Mouse (Mus musculus): Measurements from ENCODE around the gene Mrpl54. TPM values are rescaled to one million over a fixed set of nuclear protein-coding genes. Genes with fewer than 3 reads are reported as not detected.

Mrpl54 gene
- 189 and 194 TPM in 2 replicates for polyA plus RNA-seq (2015; fragmentation: Nextera tagmentation; extraction: Ambion mirVana)

- ATAC-seq (ENCODE audit: insufficient number of reproducible peaks, low FRiP score, low TSS enrichment, low read depth), result peak; percentile 93
- H3K9me3 ChIP-seq, result no peaks in the 10 kb centered on the region
- H3K9ac ChIP-seq, result peak within 1 kb of the TSS; percentile 77
- H3K27me3 ChIP-seq, result no peaks in the 10 kb centered on the region
- peak within 1 kb of the TSS; percentile 74 for H3K4me3 ChIP-seq
- under 1% methylated on average over 48 of the region's 48 CpGs for WGBS
- peak within 1 kb of the TSS; percentile 95 for H3K27ac ChIP-seq
- peak within 1 kb of the TSS; percentile 87 for H3K4me2 ChIP-seq
- H3K36me3 ChIP-seq, result peaks cover 57% of the 10 kb centered on the region
- peaks cover 26% of the 10 kb centered on the region for H3K4me1 ChIP-seq
These were observed at the start of gene Mrpl54, which contains the start of gene Apba3 for GRCm38 (mm10) chr10:81266211-81267105. TSS of gene Mrpl54 (minus strand) at chr10:81266934. TSS of gene Apba3 (plus strand) at chr10:81266960.

DNA sequence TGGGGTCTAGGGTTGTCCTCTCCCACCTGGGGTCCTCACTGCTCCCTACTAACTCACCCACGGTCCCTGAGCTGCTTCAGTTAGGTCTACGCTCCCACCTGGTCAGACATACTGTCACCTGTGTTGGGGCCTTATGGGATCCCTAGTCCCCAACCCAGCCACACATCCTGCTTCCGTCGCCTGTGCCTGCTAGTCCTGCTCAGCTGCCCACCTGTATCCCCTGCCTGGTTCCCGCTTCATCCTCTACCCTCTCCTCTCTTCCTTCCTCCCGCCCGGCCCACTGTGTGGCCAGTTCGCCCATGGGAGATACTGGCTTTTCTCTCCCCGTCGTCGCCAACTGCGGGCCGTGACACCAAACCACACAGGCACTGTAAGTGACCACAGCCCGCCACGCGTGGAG, 48.9 kb upstream of the Mrpl54 start:
- H3K4me1 ChIP-seq, result peaks cover 37% of the 10 kb centered on the region
- no peak overlapping the region for H3K4me2 ChIP-seq
- H3K36me3 ChIP-seq, result peaks cover 77% of the 10 kb centered on the region
- H3K9me3 ChIP-seq, result no peaks in the 10 kb centered on the region
- H3K27ac ChIP-seq, result no peak overlapping the region
- H3K4me3 ChIP-seq, result no peak overlapping the region
- no peaks in the 10 kb centered on the region for H3K27me3 ChIP-seq
- H3K9ac ChIP-seq, result no peak overlapping the region
- 93% methylated on average over 16 of the region's 16 CpGs for WGBS
- ATAC-seq (ENCODE audit: insufficient number of reproducible peaks, low FRiP score, low TSS enrichment, low read depth), result no peak

DNA sequence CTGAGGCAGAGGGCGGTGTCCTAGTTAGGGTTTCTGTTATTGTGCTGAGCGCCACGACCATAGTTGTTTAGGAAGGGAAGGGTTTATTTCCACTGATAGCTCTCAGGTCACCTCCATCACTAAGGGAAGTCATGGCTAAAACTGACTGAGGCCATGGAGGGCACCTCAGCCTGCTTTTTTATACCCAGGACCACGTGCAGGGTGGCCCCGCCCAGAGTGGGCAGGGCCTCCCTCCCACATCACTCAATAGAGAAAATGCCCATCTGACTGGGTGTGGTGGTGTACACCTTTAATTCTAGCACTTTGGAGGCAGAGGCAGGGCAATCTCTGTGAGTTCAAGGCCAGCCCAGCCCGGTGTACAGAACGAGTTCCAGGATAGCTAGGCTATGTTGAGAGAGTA, 47.5 kb upstream of the Mrpl54 start:
- Histone ChIP-seq H3K9ac (no peak overlapping the region), H3K4me2 (no peak overlapping the region), H3K9me3 (no peaks in the 10 kb centered on the region), H3K4me1 (peaks cover 28% of the 10 kb centered on the region), H3K36me3 (peaks cover 90% of the 10 kb centered on the region), H3K27me3 (no peaks in the 10 kb centered on the region), H3K4me3 (no peak overlapping the region), H3K27ac (no peak overlapping the region)
- WGBS, result 83% methylated on average over 7 of the region's 7 CpGs
- no peak for ATAC-seq (ENCODE audit: insufficient number of reproducible peaks, low FRiP score, low TSS enrichment, low read depth)

GRCm38 (mm10) chr10:81313581-81313980, 46.8 kb upstream of the Mrpl54 start:
- H3K9ac ChIP-seq, result no peak overlapping the region
- H3K36me3 ChIP-seq, result peaks cover 95% of the 10 kb centered on the region
- H3K4me1 ChIP-seq, result peaks cover 22% of the 10 kb centered on the region
- no peak overlapping the region for H3K4me2 ChIP-seq
- no peak overlapping the region for H3K4me3 ChIP-seq
- ATAC-seq (ENCODE audit: insufficient number of reproducible peaks, low FRiP score, low TSS enrichment, low read depth), result no peak
- no peak overlapping the region for H3K27ac ChIP-seq
- no peaks in the 10 kb centered on the region for H3K27me3 ChIP-seq
- whole genome bisulfite sequencing, result 91% methylated on average over 13 of the region's 13 CpGs
- H3K9me3 ChIP-seq, result no peaks in the 10 kb centered on the region

DNA sequence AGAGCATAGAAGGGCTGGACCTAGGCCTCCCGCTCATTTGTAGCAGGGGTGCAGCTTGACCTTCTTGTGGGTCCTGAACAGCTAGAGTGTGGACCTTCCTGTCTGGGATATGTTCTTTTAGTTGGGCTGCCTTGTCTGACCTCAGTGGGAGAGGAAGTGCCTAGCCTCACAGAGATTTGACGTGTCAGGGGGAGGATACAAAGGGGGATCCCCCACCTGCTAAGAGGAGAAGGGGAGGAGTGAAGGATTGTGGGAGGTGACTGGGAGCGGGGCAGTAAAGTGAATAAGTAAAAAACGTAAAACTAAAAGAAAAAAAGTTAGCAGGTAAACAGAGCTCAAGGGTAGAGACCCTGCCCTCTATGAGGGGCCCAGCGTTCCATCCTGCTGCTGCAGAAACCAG, 42.8 kb upstream of the Mrpl54 start:
- Histone ChIP-seq H3K27ac (no peak overlapping the region), H3K4me2 (no peak overlapping the region), H3K36me3 (peaks cover 90% of the 10 kb centered on the region), H3K4me3 (no peak overlapping the region), H3K9ac (no peak overlapping the region), H3K9me3 (0 out of 2 replicates have a peak, but pooled peaks cover 3% of the 10 kb centered on the region), H3K27me3 (no peaks in the 10 kb centered on the region), H3K4me1 (0 out of 2 replicates have a peak, but pooled peaks cover 2% of the 10 kb centered on the region)
- no peak for ATAC-seq (ENCODE audit: insufficient number of reproducible peaks, low FRiP score, low TSS enrichment, low read depth)
- WGBS, result 91% methylated on average over 5 of the region's 5 CpGs

- WGBS, result 93% methylated on average over 21 of the region's 21 CpGs
- Histone ChIP-seq H3K27me3 (no peaks in the 10 kb centered on the region), H3K4me2 (no peak overlapping the region), H3K4me1 (peaks cover 21% of the 10 kb centered on the region), H3K9ac (no peak overlapping the region), H3K9me3 (0 out of 2 replicates have a peak, but pooled peaks cover 3% of the 10 kb centered on the region), H3K27ac (no peak overlapping the region), H3K36me3 (peaks cover 65% of the 10 kb centered on the region), H3K4me3 (no peak overlapping the region)
- no peak for ATAC-seq (ENCODE audit: insufficient number of reproducible peaks, low FRiP score, low TSS enrichment, low read depth)
These were observed 40.3 kb upstream of the Mrpl54 start for GRCm38 (mm10) chr10:81306837-81307682.

DNA sequence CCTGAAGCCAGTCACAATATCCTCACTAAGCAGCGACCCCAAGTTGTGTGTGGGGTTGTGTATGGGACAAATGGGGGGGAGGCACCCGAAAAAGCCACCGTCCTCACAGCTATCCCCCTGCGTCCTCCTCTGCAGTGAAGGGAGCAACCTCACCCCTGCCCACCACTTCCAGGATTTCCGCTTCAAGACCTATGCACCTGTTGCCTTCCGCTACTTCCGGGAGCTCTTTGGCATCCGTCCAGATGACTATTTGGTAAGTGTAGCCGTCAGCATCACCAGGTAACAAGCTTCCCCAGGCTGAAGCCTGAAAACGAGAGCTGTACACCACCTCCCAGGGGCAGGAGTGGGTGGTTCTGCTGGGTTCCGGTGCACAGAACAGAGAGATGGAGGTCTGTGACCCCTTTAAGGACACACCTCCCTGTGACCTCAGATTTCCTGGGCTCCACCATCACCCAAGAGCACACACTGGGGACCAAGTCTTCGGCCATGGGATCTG, 39.5 kb upstream of the Mrpl54 start:
- Histone ChIP-seq H3K4me1 (peaks cover 23% of the 10 kb centered on the region), H3K4me3 (no peak overlapping the region), H3K4me2 (no peak overlapping the region), H3K9ac (no peak overlapping the region), H3K27ac (no peak overlapping the region), H3K36me3 (peaks cover 57% of the 10 kb centered on the region), H3K27me3 (no peaks in the 10 kb centered on the region), H3K9me3 (0 out of 2 replicates have a peak, but pooled peaks cover 3% of the 10 kb centered on the region)
- 95% methylated on average over 12 of the region's 12 CpGs for WGBS
- no peak for ATAC-seq (ENCODE audit: insufficient number of reproducible peaks, low FRiP score, low TSS enrichment, low read depth)

DNA sequence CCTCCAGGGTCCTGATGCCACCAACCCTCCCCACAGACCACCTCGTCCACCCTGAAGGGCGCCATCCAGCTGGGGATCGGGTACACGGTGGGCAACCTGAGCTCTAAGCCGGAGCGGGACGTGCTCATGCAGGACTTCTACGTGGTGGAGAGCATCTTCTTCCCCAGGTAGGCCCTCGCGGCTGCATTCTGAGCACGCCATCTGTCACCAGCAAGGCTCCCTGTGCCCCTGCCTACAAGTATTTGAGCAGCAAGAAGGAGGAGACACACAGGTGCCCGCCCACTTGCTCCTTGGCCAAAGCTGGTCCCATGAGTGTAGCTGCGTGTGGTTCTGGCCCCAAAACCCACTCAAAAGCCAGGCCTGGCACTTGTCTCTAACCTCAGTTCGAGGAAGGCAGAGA, 38.9 kb upstream of the Mrpl54 start:
- no peak overlapping the region for H3K9ac ChIP-seq
- H3K4me3 ChIP-seq, result no peak overlapping the region
- H3K27me3 ChIP-seq, result no peaks in the 10 kb centered on the region
- no peak overlapping the region for H3K27ac ChIP-seq
- 0 out of 2 replicates have a peak, but pooled peaks cover 3% of the 10 kb centered on the region for H3K9me3 ChIP-seq
- H3K36me3 ChIP-seq, result peaks cover 51% of the 10 kb centered on the region
- no peak for ATAC-seq (ENCODE audit: insufficient number of reproducible peaks, low FRiP score, low TSS enrichment, low read depth)
- H3K4me1 ChIP-seq, result peaks cover 23% of the 10 kb centered on the region
- no peak overlapping the region for H3K4me2 ChIP-seq
- WGBS, result 92% methylated on average over 14 of the region's 14 CpGs

GRCm38 (mm10) chr10:81304597-81305238, 38.0 kb upstream of the Mrpl54 start:
- no peak overlapping the region for H3K27ac ChIP-seq
- no peak overlapping the region for H3K4me2 ChIP-seq
- no peak overlapping the region for H3K4me3 ChIP-seq
- H3K4me1 ChIP-seq, result peaks cover 23% of the 10 kb centered on the region
- no peak for ATAC-seq (ENCODE audit: insufficient number of reproducible peaks, low FRiP score, low TSS enrichment, low read depth)
- no peak overlapping the region for H3K9ac ChIP-seq
- no peaks in the 10 kb centered on the region for H3K27me3 ChIP-seq
- H3K9me3 ChIP-seq, result 0 out of 2 replicates have a peak, but pooled peaks cover 3% of the 10 kb centered on the region
- WGBS, result 32% methylated on average over 5 of the region's 9 CpGs
- H3K36me3 ChIP-seq, result peaks cover 42% of the 10 kb centered on the region

DNA sequence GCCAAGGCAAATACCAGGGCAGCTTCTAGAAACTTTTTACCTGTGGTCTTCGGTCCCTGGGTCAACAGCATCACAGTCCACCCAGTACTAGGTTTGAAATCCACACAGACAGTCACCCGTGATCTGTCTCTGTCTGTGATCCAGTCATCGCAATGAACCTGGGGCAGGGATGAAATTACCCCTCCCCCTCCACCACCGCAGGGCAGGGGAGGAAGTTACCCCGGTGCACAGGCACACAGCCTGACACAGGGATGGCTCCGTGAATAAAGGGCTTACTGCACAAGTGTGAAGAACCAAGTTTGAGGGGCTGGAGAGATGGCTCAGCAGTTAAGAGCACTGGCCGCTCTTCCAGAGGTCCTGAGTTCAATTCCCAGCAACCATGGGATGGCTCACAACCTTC, 37.0 kb upstream of the Mrpl54 start:
- 0 out of 2 replicates have a peak, but pooled peaks cover 3% of the 10 kb centered on the region for H3K9me3 ChIP-seq
- H3K9ac ChIP-seq, result no peak overlapping the region
- peaks cover 32% of the 10 kb centered on the region for H3K36me3 ChIP-seq
- no peaks in the 10 kb centered on the region for H3K27me3 ChIP-seq
- no peak overlapping the region for H3K4me3 ChIP-seq
- 73% methylated on average over 7 of the region's 7 CpGs for WGBS
- H3K4me1 ChIP-seq, result peaks cover 28% of the 10 kb centered on the region
- H3K4me2 ChIP-seq, result no peak overlapping the region
- ATAC-seq (ENCODE audit: insufficient number of reproducible peaks, low FRiP score, low TSS enrichment, low read depth), result no peak
- no peak overlapping the region for H3K27ac ChIP-seq

GRCm38 (mm10) chr10:81303258-81303657, 36.5 kb upstream of the Mrpl54 start:
- Histone ChIP-seq H3K27ac (peak overlapping the region; percentile 18; the same call in 1 of the 2 replicates), H3K9ac (no peak overlapping the region), H3K36me3 (peaks cover 28% of the 10 kb centered on the region), H3K27me3 (no peaks in the 10 kb centered on the region), H3K4me3 (no peak overlapping the region), H3K9me3 (0 out of 2 replicates have a peak, but pooled peaks cover 3% of the 10 kb centered on the region), H3K4me1 (peaks cover 30% of the 10 kb centered on the region), H3K4me2 (no peak overlapping the region)
- whole genome bisulfite sequencing, result 74% methylated on average over 10 of the region's 10 CpGs
- no peak for ATAC-seq (ENCODE audit: insufficient number of reproducible peaks, low FRiP score, low TSS enrichment, low read depth)

All from limb, embryonic 15.5 days (tissue).